Mouse (Mus musculus): ENCODE data around the gene Nos1ap. TPM values are rescaled to one million over a fixed set of nuclear protein-coding genes. Genes with fewer than 3 reads are reported as not detected.
A peak's percentile ranks its signal among the peaks of the same experiment; 100 is the strongest.

The Nos1ap gene
- polyA plus RNA-seq, 1 experiment from 2014 or later = 26.0 TPM

DNA sequence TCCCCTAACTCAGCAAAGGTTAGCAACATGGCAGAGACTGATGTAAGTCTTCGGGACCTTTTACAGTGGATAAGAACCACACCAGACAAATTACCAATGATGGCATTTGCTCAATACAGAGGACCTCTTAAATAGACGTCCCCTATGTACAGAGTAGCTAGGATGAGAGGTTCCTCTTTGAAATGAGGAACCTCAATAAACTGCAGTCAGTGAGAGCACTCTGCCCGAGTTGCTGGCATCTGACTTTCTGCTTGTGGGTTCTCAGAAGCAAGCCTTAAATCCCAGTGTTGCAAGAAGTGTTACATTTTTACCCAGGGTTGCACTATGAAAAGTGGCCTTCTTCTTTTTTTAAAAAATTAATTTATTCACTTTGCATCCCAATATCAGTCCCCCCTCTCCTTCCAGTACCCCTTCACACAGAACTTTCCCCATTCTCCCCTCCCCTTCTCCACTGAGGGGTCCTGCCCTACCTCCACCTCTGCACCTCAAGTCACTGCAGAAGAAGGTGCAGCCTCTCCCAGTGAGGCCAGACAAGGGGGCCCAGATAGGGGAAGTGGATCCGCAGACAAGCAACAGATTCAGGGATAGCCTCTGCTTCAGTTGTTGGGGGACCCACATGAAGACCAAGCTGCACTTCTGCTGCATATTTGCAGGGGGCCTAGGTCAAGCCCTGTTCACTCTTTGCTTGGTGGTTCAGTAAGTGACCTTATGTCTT lies 307.1 kb downstream of the Nos1ap start:
- Histone ChIP-seq H3K4me3 (no peak overlapping the region), H3K27ac (ENCODE audit: poor library complexity, severe bottlenecking) (no peak overlapping the region), H3K36me3 (no peaks in the 10 kb centered on the region), H3K9ac (no peak overlapping the region), H3K27me3 (replicated peaks) (no peaks in the 10 kb centered on the region), H3K4me2 (no peak overlapping the region), H3K9me3 (replicated peaks) (no peaks in the 10 kb centered on the region), H3K4me1 (replicated peaks) (no peaks in the 10 kb centered on the region)
- no peak for ATAC-seq (ENCODE audit: insufficient number of reproducible peaks, low FRiP score)
- 65% methylated on average over 4 of the region's 4 CpGs for WGBS

GRCm38 (mm10) chr1:170277016-170277415 lies 312.6 kb downstream of the Nos1ap start, which contains the start of gene Sh2d1b1:
TSS of gene Sh2d1b1 (plus strand) at chr1:170277320.
- Histone ChIP-seq H3K27me3 (replicated peaks) (no peaks in the 10 kb centered on the region), H3K4me2 (no peak within 1 kb of the TSS), H3K9ac (no peak within 1 kb of the TSS), H3K4me1 (replicated peaks) (no peaks in the 10 kb centered on the region), H3K36me3 (no peaks in the 10 kb centered on the region), H3K27ac (ENCODE audit: poor library complexity, severe bottlenecking) (no peak within 1 kb of the TSS), H3K4me3 (no peak within 1 kb of the TSS), H3K9me3 (replicated peaks) (peaks cover 5% of the 10 kb centered on the region; the same call in 1 of the 2 replicates)
- WGBS = 59% methylated on average over 3 of the region's 3 CpGs
- no peak for ATAC-seq (ENCODE audit: insufficient number of reproducible peaks, low FRiP score)

GRCm38 (mm10) chr1:170273252-170273651 lies 316.4 kb downstream of the Nos1ap start:
- Histone ChIP-seq H3K27me3 (replicated peaks) (no peaks in the 10 kb centered on the region), H3K4me2 (no peak overlapping the region), H3K9me3 (replicated peaks) (peaks cover 5% of the 10 kb centered on the region; the same call in 1 of the 2 replicates), H3K27ac (ENCODE audit: poor library complexity, severe bottlenecking) (no peak overlapping the region), H3K4me1 (replicated peaks) (no peaks in the 10 kb centered on the region), H3K9ac (no peak overlapping the region), H3K36me3 (no peaks in the 10 kb centered on the region), H3K4me3 (no peak overlapping the region)
- ATAC-seq (ENCODE audit: insufficient number of reproducible peaks, low FRiP score) = no peak

GRCm38 (mm10) chr1:170270696-170271095 lies 319.0 kb downstream of the Nos1ap start:
- WGBS = 71% methylated on average over 4 of the region's 4 CpGs
- Histone ChIP-seq H3K9ac (no peak overlapping the region), H3K4me1 (replicated peaks) (no peaks in the 10 kb centered on the region), H3K4me2 (no peak overlapping the region), H3K36me3 (no peaks in the 10 kb centered on the region), H3K4me3 (no peak overlapping the region), H3K27me3 (replicated peaks) (no peaks in the 10 kb centered on the region), H3K9me3 (replicated peaks) (peaks cover 11% of the 10 kb centered on the region; the same call in 1 of the 2 replicates), H3K27ac (ENCODE audit: poor library complexity, severe bottlenecking) (no peak overlapping the region)
- no peak for ATAC-seq (ENCODE audit: insufficient number of reproducible peaks, low FRiP score)

DNA sequence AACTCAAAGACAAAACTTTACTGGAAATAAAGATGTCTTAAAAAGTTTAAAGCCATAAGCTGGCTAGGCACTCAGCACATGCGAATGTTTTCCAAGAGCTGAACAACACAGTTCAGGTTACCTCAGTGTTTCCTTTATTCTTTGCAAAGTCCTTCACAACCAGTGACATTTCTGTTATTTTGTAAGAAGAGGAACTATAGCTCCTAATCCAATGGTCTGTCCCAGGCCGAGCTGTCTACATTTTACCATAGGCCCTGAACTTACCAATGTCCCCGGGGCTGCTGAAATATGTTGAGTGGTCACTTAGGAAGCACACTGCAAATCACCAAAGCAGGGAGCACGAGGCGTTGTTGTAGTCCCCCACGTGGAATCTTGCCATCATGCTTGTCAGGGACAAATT lies 319.4 kb downstream of the Nos1ap start:
- WGBS = 65% methylated on average over 6 of the region's 6 CpGs

DNA sequence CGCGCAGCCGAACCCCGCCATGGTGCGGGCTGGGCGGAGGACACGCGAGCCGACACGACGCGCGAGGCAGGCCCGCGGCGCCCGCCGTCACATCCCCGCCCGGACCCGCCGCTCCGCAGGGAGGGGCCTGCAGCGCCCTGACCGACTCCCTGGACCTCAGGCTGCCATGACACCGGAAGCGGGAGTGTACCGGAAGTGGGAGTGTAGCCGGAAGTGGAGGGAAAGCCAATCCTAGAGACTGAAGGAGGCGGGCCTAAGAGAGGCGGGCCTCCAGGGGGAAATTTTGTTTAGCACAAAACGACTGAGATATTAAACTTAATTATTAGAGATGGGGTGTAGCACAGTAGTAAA lies 334.1 kb downstream of the Nos1ap start:
- peak overlapping the region; percentile 94 for H3K4me3 ChIP-seq
- no peaks in the 10 kb centered on the region for H3K36me3 ChIP-seq
- ATAC-seq (ENCODE audit: insufficient number of reproducible peaks, low FRiP score) = peak; percentile 86
- 5% methylated on average over 32 of the region's 32 CpGs for WGBS
- no peaks in the 10 kb centered on the region for H3K9me3 ChIP-seq (replicated peaks)
- H3K4me1 ChIP-seq (replicated peaks) = peaks cover 5% of the 10 kb centered on the region; the same call in 1 of the 2 replicates
- peak overlapping the region; percentile 47; the same call in 1 of the 2 replicates for H3K27ac ChIP-seq (ENCODE audit: poor library complexity, severe bottlenecking)
- 0 out of 2 replicates have a peak, but pooled peaks cover 5% of the 10 kb centered on the region for H3K27me3 ChIP-seq (replicated peaks)
- peak overlapping the region; percentile 96 for H3K9ac ChIP-seq
- H3K4me2 ChIP-seq = peak overlapping the region; percentile 91

More for the DNA sequence above, 319.4 kb downstream of the Nos1ap start:
- H3K9me3 ChIP-seq (replicated peaks) = peaks cover 7% of the 10 kb centered on the region; the same call in 1 of the 2 replicates
- no peak overlapping the region for H3K27ac ChIP-seq (ENCODE audit: poor library complexity, severe bottlenecking)
- H3K27me3 ChIP-seq (replicated peaks) = no peaks in the 10 kb centered on the region
- H3K36me3 ChIP-seq = no peaks in the 10 kb centered on the region
- no peaks in the 10 kb centered on the region for H3K4me1 ChIP-seq (replicated peaks)
- H3K9ac ChIP-seq = no peak overlapping the region
- no peak for ATAC-seq (ENCODE audit: insufficient number of reproducible peaks, low FRiP score)
- no peak overlapping the region for H3K4me2 ChIP-seq
- no peak overlapping the region for H3K4me3 ChIP-seq

- peak overlapping the region; percentile 96 for H3K9ac ChIP-seq
- no peaks in the 10 kb centered on the region for H3K9me3 ChIP-seq (replicated peaks)
- ATAC-seq (ENCODE audit: insufficient number of reproducible peaks, low FRiP score) = peak; percentile 39; the same call in 1 of the 2 replicates
- peaks cover 5% of the 10 kb centered on the region; the same call in 1 of the 2 replicates for H3K4me1 ChIP-seq (replicated peaks)
- peak overlapping the region; percentile 94 for H3K4me3 ChIP-seq
- H3K27ac ChIP-seq (ENCODE audit: poor library complexity, severe bottlenecking) = peak overlapping the region; percentile 47; the same call in 1 of the 2 replicates
- peak overlapping the region; percentile 91 for H3K4me2 ChIP-seq
- WGBS = 30% methylated on average over 30 of the region's 30 CpGs
- no peaks in the 10 kb centered on the region for H3K36me3 ChIP-seq
- 0 out of 2 replicates have a peak, but pooled peaks cover 5% of the 10 kb centered on the region for H3K27me3 ChIP-seq (replicated peaks)
These were observed 334.6 kb downstream of the Nos1ap start for GRCm38 (mm10) chr1:170254893-170255559.

Other genes with a start within 250 kb of the Nos1ap start
- gene Olfml2b, start 54.7 kb upstream of the Nos1ap start, polyA plus RNA-seq (2016; fragmentation: Nextera tagmentation; extraction: Ambion mirVana) = 45.9 and 48.3 TPM in 2 replicates

All from heart, embryonic 12.5 days (tissue).